ENCODE assay signal across 9 mouse cellular contexts in the genomic region with DNA sequence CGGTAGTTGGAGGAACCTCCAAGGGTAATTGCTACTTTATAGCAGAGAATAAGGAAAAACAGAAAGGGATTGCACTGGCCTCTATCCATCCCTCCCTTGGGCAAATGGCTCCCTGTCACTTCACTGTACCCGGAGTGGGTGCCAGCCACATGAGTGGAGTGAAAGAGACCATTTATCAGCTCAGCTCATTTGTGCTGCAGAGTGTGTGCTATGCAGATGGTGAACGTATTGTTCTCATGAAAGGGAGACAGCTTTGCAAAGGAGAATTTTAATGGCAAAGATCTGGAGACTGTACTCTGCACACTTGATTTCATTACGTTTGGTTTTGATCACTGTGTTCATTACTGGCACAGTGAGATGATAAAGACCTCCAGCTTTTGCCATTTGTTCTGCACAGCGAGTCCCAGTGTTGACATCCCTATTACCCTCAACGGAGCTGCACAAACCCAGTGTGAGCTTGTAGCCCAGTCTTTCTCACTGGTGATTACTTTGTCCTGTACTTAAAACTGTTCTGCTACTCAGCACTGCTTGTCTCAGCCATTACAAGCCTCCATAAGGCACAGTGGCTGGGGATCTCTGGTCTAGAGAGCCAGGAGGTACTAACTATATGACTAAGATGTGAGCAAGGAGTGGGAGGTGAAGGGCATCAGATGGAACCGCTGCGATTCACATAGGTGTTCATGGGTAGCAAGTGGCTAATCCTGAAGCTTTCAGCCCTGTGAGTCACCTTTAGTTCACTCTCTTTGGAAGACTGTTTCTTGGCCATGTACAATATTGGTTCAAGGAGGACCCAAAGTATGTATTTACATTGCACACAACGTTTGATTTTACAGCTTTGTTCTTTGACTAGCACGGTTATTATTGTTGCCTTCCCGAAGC. TPM values are rescaled to one million over a fixed set of nuclear protein-coding genes. Genes with fewer than 3 reads are reported as not detected.
A peak's percentile ranks its signal among the peaks of the same experiment; 100 is the strongest.
DNase-seq lines count a peak whose midpoint lies in the region; ATAC-seq and TF ChIP-seq lines count a peak whose summit lies in the region.
"Had no signal": no experiment of that assay in that cellular context is flagged by ENCODE, and none has a peak within 500 bp of the region (broad histone marks: within the 10 kb centered on the region; RNA-seq: fewer than 3 reads in every experiment).

No protein-coding gene starts in this region.

- ATAC-seq in hindbrain, postnatal 0 days = peak; percentile 88
- ATAC-seq in midbrain, embryonic 12.5 days (ENCODE audit: low FRiP score, low read depth) = peak; percentile 77

- no peaks in the 10 kb centered on the region for H3K36me3 ChIP-seq in hindbrain, postnatal 0 days (ENCODE audit: insufficient read depth, low read length)
- no peaks in the 10 kb centered on the region; the same call in 1 of the 2 replicates for H3K36me3 ChIP-seq in midbrain, embryonic 12.5 days

- H3K27ac ChIP-seq in hindbrain, postnatal 0 days = 0 out of 2 replicates have a peak overlapping the region, but pooled peaks have one; percentile 2
- H3K27ac ChIP-seq in midbrain, embryonic 12.5 days (replicated peaks) = peak overlapping the region; percentile 73

- H3K9me3 ChIP-seq in hindbrain, postnatal 0 days (ENCODE audit: low read length) = no peaks in the 10 kb centered on the region
- H3K9me3 ChIP-seq in midbrain, embryonic 12.5 days = no peaks in the 10 kb centered on the region

- TF ChIP-seq CTCF in hindbrain, postnatal 0 days (IDR thresholded peaks at IDR 0.05; ENCODE audit: low read depth) = no peak

- 0 out of 2 replicates have a peak, but pooled peaks cover 6% of the 10 kb centered on the region for H3K4me1 ChIP-seq in hindbrain, postnatal 0 days (ENCODE audit: insufficient read depth, low read length)
- H3K4me1 ChIP-seq in midbrain, embryonic 12.5 days = peaks cover 34% of the 10 kb centered on the region

- 48% methylated on average over 11 of the region's 11 CpGs for WGBS in hindbrain, postnatal 0 days
- 49% methylated on average over 11 of the region's 11 CpGs for WGBS in midbrain, embryonic 12.5 days

- H3K4me3 ChIP-seq in hindbrain, postnatal 0 days (ENCODE audit: low read length) = no peak overlapping the region
- no peak overlapping the region for H3K4me3 ChIP-seq in midbrain, embryonic 12.5 days

- no peaks in the 10 kb centered on the region for H3K27me3 ChIP-seq in hindbrain, postnatal 0 days (ENCODE audit: insufficient read depth, low read length)
- 0 out of 2 replicates have a peak, but pooled peaks cover 3% of the 10 kb centered on the region for H3K27me3 ChIP-seq in midbrain, embryonic 12.5 days

- H3K4me2 ChIP-seq in hindbrain, postnatal 0 days (ENCODE audit: low read depth, low read length) = no peak overlapping the region
- H3K4me2 ChIP-seq in midbrain, embryonic 12.5 days (replicated peaks) = peak overlapping the region; percentile 19; the same call in 1 of the 2 replicates

- peak; percentile 83 to 88 for DNase-seq in right cerebral cortex, postnatal 10 days (ENCODE audit: low spot score in 2 of 2)
- no peak for DNase-seq in right cerebral cortex, postnatal 25 days
- peak; percentile 69 for DNase-seq in hindbrain, postnatal 0 days (ENCODE audit: low spot score)
- no peak for DNase-seq in gastrocnemius, adult 18-20 months (ENCODE audit: low spot score)
- no peak for DNase-seq in urinary bladder, postnatal 25 days (ENCODE audit: low spot score)
- no peak for DNase-seq in gastrocnemius, postnatal 25 days
- DNase-seq in MN1 (ENCODE audit: low spot score) = no peak
- DNase-seq: heart, postnatal 10 days had no signal

- no peak overlapping the region for H3K9ac ChIP-seq in hindbrain, postnatal 0 days (replicated peaks; ENCODE audit: low read length)
- no peak overlapping the region for H3K9ac ChIP-seq in midbrain, embryonic 12.5 days (replicated peaks)

RNA-seq across cellular contexts. Expression of a gene that starts 53.7 kb away (rescaled TPM):
- total RNA-seq in hindbrain, postnatal 0 days (2014; rRNA removed) = 217 and 236 TPM in 2 replicates
- polyA plus RNA-seq in hindbrain, postnatal 0 days (2015; fragmentation: Nextera tagmentation; extraction: Ambion mirVana) = 116 and 130 TPM in 2 replicates
- polyA plus RNA-seq in midbrain, embryonic 12.5 days (2016; fragmentation: Nextera tagmentation; extraction: Ambion mirVana) = 176 and 184 TPM in 2 replicates
- total RNA-seq in gastrocnemius, adult 18-20 months (2021) = 1 to 10 TPM; 1.4 to 1.8 TPM
- total RNA-seq in gastrocnemius, postnatal 25 days (2021) = 1 to 10 TPM; 2.7 to 3.3 TPM

Comparison
In these comparisons a context has a peak if more than half of its experiments do, and no peak if none do; other contexts are left out.
1. DNase-seq: peak in right cerebral cortex, postnatal 10 days (2 of 2) and hindbrain, postnatal 0 days (single experiment); none in right cerebral cortex, postnatal 25 days (single experiment), gastrocnemius, adult 18-20 months (single experiment), urinary bladder, postnatal 25 days (single experiment), gastrocnemius, postnatal 25 days (single experiment) and MN1 (single experiment).
2. RNA of a gene that starts 53.7 kb away (total RNA-seq): 217 to 236 TPM in hindbrain, postnatal 0 days; 2.7 to 3.3 TPM in gastrocnemius, postnatal 25 days and 1.4 to 1.8 TPM in gastrocnemius, adult 18-20 months; every median in the first group is over 10 times any median in the second.